Mouse (Mus musculus): Measurements from ENCODE around the gene Gm28778.
"Not testable (repeated sequence)": the region's sequence is repeated elsewhere in the genome, so short reads cannot be mapped to it uniquely, and the experiment has no call there.

Gm28778 gene

DNA sequence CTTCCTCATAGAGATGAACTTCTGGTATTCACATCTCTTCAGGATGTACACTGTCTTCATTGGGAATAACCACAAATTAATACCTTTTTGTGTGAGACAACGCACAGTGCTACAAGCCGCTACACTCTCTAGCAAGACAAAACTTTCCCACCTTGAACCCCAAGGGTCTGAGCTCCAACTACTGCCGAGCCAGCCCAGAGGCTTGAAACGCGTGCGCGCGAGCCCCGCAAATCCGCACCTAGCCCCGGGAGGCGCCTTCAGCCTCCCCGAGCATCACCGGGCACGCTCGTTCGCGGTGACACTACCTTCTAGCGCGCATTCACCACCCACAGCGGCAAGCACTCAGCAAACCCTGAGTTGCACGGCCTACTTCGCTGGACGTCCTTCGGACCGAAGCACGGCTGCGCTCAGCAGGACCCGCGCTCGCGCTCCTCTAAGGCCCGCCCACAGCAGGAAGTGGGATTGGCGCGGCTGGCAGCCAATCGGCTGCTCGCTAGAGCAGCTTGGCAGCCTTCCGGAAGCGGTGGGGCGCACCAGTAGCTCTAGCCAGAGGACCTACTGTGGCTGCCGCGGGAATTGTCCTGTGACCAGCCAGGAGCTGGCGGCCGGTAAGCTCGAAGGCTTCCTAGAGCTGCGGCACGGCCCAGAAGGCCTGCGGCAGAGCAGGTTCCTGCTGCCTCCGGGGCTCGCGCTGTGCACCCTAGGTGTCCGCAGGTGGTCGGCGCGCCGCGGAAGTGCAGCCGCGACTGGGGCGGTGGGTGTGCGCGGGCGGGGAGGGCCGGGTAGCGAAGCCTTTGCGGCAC lies at the start of gene Gm28778, which contains the start of the genes Pms1 and Ormdl1:
TSS of gene Gm28778 (plus strand) at position 531 of the 803 bp plus-strand sequence.
TSS of gene Pms1 (minus strand) at position 438 of the 803 bp plus-strand sequence.
TSS of gene Ormdl1 (plus strand) at position 515 of the 803 bp plus-strand sequence.
- CTCF ChIA-PET: interaction anchor here in 1 of 4 experiments (0.5 to 0.6 kb wide), 2 partner anchors 667 to 878 kb away, joined by 3 read pairs; partner anchors contain the start of gene Nemp2
- POLR2A ChIA-PET: interaction anchor here (0.5 to 2.9 kb wide), 33 partner anchors 9 to 1791 kb away, joined by 3 to 25 read pairs (median 4); partner anchors contain the start of genes Asdurf (in 3 of the 4), Asnsd1 (in 3 of the 4), Gm28551 (in 3 of the 4) and Gls (in 2 of the 4)

DNA sequence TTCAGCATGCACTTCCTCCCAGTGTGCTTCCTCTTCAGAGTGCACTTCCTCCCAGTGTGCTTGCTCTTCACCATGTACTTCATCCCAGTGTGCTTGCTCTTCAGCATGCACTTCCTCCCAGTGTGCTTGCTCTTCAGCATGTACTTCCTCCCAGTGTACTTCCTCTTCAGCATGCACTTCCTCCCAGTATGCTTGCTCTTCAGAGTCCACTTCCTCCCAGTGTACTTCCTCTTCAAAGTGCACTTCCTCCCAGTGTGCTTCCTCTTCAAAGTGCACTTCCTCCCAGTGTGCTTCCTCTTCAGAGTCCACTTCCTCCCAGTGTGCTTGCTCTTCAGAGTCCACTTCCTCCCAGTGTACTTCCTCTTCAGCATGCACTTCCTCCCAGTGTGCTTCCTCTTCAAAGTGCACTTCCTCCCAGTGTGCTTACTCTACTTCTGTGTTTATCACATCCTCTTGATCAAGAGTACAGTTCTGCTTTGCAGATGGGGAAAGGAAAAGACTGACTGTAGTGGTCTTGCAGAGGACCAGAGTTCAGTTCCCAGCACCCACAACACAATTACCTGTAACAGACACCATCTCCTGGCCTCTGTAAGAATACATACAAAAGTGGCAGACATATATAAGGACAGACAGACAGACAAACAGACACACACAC lies 31.8 kb upstream of the Gm28778 start:
- POLR2A ChIA-PET, CTCF ChIA-PET: not testable (repeated sequence)

DNA sequence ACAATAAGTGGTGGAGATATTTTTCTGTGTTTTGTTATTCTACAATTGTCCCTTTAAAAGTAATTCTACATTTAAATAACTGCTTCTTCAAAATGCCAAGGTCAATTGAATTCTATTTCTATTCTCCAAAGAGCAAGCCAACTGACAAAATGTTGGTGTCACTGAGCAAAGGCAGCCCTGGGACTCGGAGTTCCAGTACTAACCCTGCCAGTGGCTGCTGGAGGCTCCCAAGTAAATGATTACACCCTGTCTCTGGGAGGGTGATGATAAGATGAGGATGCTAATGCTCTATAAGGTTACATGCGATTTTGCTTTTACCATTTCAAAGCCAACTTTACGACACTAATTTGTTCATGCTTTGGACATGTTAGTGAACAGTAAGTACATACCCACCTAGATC lies 27.0 kb upstream of the Gm28778 start:
- CTCF ChIA-PET: no interaction called here
- POLR2A ChIA-PET: interaction anchor here in 1 of 4 experiments (0.7 kb wide), 1 partner anchor 63 kb away, joined by 3 read pairs; no protein-coding TSS in a partner anchor

DNA sequence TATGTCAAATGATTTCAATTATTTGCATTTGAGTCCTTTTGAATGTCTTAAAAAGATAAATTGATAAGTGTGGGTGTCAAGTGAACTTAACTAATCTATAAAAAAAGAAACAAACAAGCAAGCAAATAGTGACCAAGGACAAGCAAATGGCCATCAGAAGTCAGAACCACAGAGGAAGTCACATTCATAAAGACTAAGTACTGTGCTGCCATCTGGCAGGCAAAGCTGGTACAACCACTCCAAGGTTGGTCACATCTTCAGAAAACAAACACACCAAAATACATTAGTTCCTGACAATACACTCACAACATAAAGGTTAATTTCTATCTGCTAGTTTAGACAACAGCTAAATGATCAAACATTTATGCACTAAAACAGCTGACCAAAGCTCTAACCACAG lies 24.3 kb upstream of the Gm28778 start:
- CTCF ChIA-PET: interaction anchor here in 2 of 4 experiments (1.0 to 1.6 kb wide), 2 partner anchors 18 to 219 kb away, joined by 3 to 5 read pairs; no protein-coding TSS in a partner anchor
- POLR2A ChIA-PET: interaction anchor here in 1 of 4 experiments (0.6 to 0.8 kb wide), 3 partner anchors 24 to 1151 kb away, joined by 4 to 6 read pairs (median 4); partner anchors contain the start of genes 1700019A02Rik, Gm28778, Ormdl1 and Pms1

DNA sequence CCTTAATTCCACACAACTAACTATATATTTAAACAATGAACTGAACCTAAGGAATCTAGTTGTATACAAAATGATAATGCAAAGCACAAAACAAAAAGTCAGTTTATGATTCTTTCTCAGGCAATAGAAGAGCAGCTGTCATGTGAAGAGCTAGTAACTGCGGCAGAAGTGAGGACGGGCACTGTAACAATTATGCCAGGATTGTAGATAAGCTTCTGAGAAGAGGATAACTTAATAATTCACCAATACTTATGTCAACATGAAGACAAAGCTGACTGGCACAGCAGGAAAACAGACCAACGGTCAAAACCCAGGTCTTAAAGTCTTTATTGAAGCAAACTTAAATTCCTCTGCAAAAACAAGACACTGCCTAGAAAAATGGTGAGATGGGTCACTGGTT lies 5.7 kb upstream of the Gm28778 start:
- CTCF ChIA-PET: no interaction called here
- POLR2A ChIA-PET: interaction anchor here in 1 of 4 experiments (0.6 to 0.8 kb wide), 2 partner anchors 15 to 22 kb away, joined by 3 to 5 read pairs; partner anchors contain the start of gene Osgepl1

DNA sequence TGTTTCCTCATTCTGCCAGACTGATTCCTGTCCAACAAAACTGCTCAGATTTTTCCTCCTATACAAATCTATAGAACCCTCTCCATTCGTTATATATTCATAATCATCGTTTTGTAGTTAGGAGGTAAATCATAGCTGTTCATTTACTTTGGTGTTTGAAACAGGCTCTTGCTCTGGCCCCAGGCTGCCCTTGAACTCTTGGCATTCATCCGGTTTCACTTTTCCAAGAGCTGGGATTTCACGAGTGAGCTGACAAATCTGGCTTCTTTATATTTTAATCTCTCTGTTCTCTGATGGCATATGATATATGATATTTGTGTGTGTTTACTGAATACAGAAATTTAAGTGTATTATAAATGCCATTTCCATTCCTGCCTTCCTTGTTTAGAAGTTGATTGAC lies 3.6 kb downstream of the Gm28778 start:
- CTCF ChIA-PET: no interaction called here
- POLR2A ChIA-PET: no interaction called here

DNA sequence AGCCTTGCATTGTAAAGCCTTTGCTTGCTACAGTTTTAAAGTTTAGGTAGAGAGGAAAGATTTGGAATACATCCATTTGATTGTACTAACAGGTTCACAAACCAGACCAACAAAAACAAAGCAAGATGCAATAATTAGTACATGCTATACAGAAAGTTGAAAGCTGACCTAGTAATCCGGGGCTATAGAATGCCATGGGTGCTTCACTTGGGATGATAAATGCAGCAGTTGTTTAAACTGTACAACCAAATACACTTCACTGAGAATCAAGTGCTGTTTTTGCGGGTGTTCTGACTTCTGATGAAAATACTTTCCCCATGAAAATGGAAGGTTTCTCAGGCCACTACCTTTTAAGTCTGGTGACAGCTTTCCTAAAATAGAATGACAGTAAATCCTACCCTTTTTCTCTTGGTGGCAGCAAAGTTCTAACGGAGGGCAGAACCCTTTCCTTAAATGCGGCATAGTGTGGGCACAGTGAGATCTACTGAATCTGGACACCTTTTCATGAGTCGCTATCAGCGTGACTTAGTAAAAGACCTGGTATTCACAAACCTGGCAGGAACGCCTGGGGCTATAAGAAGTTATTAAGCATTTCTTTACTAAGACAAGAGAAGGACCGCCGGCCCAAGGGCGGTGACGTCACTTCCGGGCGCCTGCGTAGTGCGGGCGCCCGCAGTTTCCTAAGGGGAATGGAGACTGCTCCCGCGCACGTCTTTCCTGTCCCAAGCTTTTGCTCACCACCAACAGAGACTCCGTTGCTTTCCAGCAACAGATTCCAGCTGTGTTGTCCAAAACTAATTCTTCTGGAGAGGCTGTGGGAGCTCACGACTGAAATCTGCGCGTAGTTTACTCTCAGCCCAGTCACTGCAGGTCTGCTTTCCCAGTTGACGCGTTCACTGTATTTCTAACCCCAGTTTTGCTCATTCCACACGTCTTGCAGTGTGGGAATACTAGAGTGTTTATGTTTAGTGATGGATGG lies 16.4 kb downstream of the Gm28778 start, which contains the start of gene Osgepl1:
TSS of gene Osgepl1 (plus strand) at position 636 of the 979 bp plus-strand sequence.
- POLR2A ChIA-PET: interaction anchor here in 2 of 4 experiments (0.5 to 3.6 kb wide), 7 partner anchors 8 to 131 kb away, joined by 3 to 25 read pairs (median 4); partner anchors contain the start of genes Gm28778 (in 2 of the 2), Ormdl1 (in 2 of the 2) and Pms1 (in 2 of the 2)
- CTCF ChIA-PET: no interaction called here

DNA sequence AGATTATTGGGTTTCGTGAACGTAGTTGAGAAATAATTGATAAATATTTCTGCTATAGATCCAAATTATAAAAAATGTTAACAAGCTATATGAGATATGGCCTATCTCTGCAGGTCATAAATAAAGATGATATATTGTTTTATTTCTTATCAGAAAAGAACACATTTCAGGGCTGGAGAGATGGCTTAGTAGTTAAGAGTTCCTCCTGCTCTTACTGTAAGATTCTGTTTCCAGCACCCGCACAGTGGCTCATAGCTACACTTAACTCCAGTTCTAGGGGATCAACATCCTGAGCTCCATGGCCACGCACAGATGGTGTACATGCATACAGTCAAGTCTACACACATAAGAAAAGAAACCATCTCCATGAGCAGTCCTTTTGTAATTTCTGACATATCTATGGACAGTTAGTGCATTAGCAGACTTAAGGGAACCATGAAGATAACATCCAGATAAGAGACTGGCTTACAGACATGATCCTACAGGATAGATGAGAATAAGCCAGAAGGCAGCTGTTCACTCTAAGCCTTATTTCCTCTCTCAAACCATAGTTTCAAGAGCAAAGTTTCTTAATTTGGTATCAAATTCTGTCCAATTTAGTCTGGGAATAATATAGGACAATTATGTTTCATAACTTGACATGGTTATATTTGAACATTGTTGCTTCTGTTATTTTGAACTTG lies 24.9 kb downstream of the Gm28778 start:
- CTCF ChIA-PET: interaction anchor here in 1 of 4 experiments (0.6 kb wide), 1 partner anchor 934 kb away, joined by 3 read pairs; no protein-coding TSS in a partner anchor

DNA sequence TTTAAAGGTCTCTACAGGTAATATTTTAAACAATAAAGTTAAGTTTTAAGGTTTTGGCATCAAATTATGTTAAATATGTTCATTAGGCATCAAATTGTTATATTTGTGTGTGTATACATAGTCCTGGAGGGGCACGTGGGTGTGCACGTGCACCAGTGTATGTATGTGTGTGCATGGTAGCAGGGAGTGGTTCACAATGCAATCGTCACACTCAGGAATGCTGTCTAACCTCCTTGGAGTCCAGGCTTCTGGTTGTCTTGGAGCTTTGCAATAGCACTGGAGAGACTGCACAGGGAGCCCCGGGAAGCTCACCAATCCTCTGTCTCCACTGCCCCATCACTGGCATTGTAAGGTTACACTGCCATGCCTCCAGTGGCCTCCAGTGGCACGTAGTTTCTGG lies 26.3 kb downstream of the Gm28778 start:
- POLR2A ChIA-PET: no interaction called here

More for the DNA sequence above, 24.9 kb downstream of the Gm28778 start:
- POLR2A ChIA-PET: interaction anchor here in 1 of 4 experiments (1.3 to 2.4 kb wide), 2 partner anchors 8 to 25 kb away, joined by 4 to 8 read pairs; partner anchors contain the start of genes Gm28778, Ormdl1, Osgepl1 and Pms1

DNA sequence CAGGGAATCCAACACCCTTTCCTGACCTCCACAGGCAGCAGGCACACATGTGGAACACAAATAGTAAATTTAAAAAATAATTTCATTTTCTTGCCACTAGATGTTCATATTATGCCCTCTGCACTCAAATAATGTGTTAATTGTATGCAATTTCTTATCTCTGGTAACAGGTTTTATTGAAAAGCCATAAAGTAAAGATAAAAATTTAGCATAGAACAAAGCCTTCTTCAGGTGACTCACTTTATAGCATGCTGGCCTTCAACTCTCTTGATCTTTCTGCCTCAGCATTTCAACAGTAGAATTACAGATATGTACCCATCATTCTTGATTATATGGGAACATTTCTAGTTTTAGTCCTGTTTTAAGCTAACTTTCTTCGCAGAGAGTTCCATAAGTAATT lies 27.4 kb downstream of the Gm28778 start:
- POLR2A ChIA-PET: interaction anchor here in 1 of 4 experiments (1.3 kb wide), 1 partner anchor 27 kb away, joined by 3 read pairs; the partner anchor contains the start of genes Gm28778, Ormdl1 and Pms1
- CTCF ChIA-PET: no interaction called here

More for the DNA sequence above, 26.3 kb downstream of the Gm28778 start:
- CTCF ChIA-PET: no interaction called here

DNA sequence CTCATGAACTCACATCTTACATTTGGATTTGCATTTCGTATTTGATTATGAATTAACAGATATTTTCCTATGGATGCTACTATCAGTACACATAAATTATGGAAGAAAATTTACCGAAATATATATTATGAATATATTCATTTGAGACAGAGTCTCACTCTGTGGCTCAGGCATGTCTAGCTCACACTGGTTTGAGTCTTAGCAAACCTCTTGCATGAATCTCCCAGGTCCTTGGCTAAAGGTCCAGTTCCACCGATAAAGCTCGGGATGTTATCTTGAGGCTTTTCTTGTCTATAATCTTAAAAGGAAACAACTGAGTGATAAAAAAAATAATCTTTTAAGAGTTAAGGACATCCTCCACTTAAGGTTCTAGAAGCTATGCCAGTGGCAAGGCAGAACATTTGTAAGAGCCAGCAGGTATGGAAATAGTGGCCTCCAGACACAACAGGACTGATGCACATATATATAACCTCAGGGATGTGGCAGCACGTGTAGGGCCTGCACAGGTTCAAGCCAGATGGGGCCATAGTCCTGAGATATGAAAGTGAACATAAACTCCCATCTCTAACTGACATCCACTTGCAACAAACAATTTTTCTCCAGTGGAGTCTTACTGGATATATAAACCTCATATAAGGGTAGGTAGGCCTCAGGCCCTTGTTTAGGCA lies 28.1 kb downstream of the Gm28778 start:
- POLR2A ChIA-PET: interaction anchor here in 2 of 4 experiments (0.7 to 1.3 kb wide), 2 partner anchors 28 to 1206 kb away, joined by 3 read pairs; partner anchors contain the start of genes Gm28778 (in 1 of the 2), Ormdl1 (in 1 of the 2), Pms1 (in 1 of the 2) and Stat1 (in 1 of the 2)
- CTCF ChIA-PET: no interaction called here

DNA sequence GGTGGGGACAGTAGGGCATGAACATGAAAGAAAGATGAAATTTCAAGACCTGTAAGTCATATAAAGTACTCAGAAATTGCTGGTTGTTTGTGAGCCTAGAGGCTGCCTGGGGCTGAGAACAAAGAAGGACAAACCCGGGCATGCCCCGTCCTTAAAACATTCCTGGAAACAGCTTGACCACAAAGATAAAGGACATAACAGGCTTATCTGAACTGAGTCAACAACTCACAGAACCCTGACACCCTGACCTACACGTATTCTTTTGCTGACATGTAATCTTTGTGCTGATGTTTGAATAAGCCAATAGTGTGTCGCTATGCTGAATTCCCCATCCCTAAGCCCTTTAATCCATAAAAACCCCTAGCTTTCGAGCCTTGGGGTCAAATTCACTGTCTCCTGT lies 36.6 kb downstream of the Gm28778 start:
- CTCF ChIA-PET, POLR2A ChIA-PET: not testable (repeated sequence)

DNA sequence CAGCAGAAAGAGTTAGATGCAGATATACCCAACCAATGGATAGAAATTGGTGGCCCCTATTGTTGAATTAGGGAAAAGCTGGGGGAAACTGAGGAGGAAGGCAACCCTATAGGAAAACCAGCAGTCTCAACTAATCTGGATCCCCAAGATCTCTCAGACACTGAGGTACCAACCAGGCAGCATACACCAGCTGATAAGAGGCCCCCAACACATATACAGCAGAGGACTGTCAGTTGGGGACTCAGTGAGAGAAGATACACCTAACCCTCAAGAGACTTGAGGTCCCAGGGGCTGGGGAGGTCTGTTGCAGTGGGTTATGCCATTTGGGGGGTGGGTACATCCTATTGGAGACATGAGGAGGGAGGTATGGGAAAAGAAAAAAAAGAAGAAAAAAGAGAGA lies 38.6 kb downstream of the Gm28778 start:
- CTCF ChIA-PET: no interaction called here
- POLR2A ChIA-PET: no interaction called here

DNA sequence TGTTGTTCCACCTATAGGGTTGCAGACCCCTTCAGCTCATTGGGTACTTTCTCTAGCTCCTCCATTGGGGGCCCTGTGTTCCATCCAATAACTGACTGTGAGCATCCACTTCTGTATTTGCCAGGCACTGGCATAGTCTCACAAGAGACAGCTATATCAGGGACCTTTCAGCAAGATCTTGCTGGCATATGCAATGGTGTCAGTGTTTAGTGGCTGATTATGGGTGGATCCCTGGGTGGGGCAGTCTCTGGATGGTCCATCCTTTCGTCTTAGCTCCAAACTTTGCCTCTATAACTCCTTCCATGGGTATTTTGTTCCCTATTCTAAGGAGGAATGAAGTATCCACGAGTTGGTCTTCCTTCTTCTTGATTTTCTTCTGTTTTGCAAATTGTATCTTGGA lies 40.5 kb downstream of the Gm28778 start:
- CTCF ChIA-PET, POLR2A ChIA-PET: not testable (repeated sequence)

DNA sequence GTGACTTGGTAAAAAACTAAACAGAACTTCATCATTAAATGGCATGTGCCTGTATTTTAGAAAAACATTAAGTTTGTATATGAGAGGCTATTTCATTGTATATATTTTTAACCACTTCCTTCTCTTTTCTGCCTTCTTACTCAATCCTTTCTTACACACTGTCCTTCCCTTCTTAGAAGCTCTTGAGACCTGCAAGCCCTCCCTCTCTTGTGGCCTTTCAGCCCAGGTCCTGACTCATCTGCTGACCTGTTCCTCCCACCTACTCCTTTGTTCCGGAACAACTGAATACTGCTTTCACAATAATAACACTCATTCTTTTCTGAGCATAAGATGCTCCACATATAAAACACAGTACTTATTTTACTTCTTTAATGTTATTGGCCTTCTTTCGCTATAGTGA lies 44.2 kb downstream of the Gm28778 start:
- POLR2A ChIA-PET: no interaction called here

DNA sequence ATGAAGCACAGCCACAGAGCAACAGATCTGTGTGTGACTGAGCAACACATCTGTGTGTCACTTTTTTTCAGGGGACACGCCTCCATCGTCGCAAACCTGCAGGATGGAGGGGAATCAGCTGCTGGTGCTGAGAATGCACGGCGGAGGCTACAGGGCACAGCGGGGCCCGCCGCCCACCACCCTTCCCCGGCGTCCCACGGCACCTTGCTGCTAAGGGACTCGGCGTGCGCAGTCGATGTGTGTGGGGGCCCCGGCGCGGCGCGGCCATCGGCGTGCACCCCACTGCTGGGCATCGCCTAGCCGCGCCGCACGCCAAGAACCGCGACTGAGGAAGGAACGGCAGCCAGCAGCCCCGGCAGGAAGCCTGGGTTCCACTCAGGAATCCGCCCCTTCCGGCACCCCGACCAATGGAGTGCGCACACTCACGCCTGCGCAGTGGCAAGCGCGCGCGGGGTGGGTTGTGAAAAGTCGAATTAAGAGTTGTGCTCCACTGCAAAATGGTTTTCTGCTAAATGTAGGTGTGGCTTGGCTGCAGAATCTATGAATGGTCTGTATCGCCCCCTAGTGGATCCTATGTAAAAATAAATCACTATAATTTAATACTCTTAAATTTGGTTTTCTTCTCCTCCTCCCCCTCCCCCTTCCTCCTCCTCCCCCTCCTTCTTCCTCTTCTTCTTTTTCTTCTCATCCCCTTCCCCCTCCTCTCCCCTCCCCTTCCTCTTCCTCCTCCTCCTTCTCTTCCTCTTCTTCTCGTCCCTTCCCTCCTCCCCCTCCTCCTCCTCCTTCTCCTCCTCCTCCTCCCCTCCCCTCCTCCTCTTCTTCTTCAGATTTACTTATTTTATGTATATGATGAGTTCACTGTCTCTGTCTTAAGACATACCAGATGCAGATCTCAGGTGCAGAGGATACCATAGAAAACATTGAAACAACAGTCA lies 55.7 kb downstream of the Gm28778 start, which contains the start of the genes Asdurf, Gm28551 and Asnsd1:
TSS of gene Asdurf (minus strand) at position 293 of the 935 bp plus-strand sequence.
TSS of gene Gm28551 (minus strand) at position 341 of the 935 bp plus-strand sequence.
TSS of gene Asnsd1 (minus strand) at position 426 of the 935 bp plus-strand sequence.
- POLR2A ChIA-PET: interaction anchor here in 3 of 4 experiments (0.7 to 1.9 kb wide), 4 partner anchors 56 to 898 kb away, joined by 3 to 6 read pairs (median 5); partner anchors contain the start of genes Gm28778 (in 3 of the 3), Ormdl1 (in 3 of the 3), Pms1 (in 3 of the 3) and Ccdc150 (in 1 of the 3)
- CTCF ChIA-PET: no interaction called here

More for the DNA sequence above, 44.2 kb downstream of the Gm28778 start:
- CTCF ChIA-PET: no interaction called here

Data from embryonic stem cell, embryonic (primary cell).